Comparison of ENCODE assay signal across 8 mouse cellular contexts in the genomic region with DNA sequence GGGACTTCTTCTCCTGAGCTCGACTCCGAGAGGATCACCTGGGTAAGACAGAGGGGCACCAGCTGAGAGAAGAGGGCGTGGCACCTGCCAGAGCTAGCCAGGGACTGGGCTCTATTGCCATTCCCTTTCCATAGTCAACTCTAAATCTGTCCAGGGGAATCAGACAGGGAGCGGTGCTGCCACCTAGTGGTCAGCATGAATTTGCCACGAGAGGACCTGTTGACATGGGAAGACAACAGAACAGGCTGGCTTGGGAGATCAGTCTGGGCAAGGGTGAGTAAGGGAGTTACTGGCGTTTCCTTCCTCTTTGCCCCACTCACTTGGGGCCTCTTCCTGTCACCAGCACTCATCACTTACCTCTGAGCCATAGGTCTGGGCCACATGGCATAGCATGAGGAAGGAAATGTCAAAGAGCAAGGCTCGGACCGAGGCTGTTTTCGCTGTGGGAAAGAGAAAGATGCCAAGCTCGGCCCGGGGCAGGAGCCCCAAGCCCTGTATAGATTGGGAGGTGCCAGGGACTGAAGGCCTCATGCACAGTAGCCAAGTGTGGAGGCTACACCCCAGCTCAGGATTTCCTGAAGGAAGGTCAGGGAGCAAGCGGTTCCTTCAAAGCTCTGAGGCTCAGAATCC. TPM values are rescaled to one million over a fixed set of nuclear protein-coding genes. Genes with fewer than 3 reads are reported as not detected.
DNase-seq lines count a peak whose midpoint lies in the region; ATAC-seq lines count a peak whose summit lies in the region.

No protein-coding gene starts in this region.

- 57% methylated on average over 12 of the region's 12 CpGs for WGBS in limb, embryonic 11.5 days
- WGBS in midbrain, embryonic 14.5 days = 55% methylated on average over 12 of the region's 12 CpGs

- H3K27me3 ChIP-seq in limb, embryonic 11.5 days (ENCODE audit: control insufficient read depth, insufficient read depth, low read length) = no peaks in the 10 kb centered on the region
- no peaks in the 10 kb centered on the region for H3K27me3 ChIP-seq in midbrain, embryonic 14.5 days (ENCODE audit: control insufficient read depth, insufficient read depth, low read length)
- no peaks in the 10 kb centered on the region for H3K27me3 ChIP-seq in splenic B cell, adult 2 months (ENCODE audit: control insufficient read depth, insufficient read depth, low read length, poor library complexity, severe bottlenecking)

- H3K4me1 ChIP-seq in limb, embryonic 11.5 days (ENCODE audit: control insufficient read depth, insufficient read depth, low read length) = no peaks in the 10 kb centered on the region
- no peaks in the 10 kb centered on the region for H3K4me1 ChIP-seq in midbrain, embryonic 14.5 days (ENCODE audit: control insufficient read depth, insufficient read depth, low read length)

- no peak overlapping the region for H3K27ac ChIP-seq in limb, embryonic 11.5 days (replicated peaks; ENCODE audit: low read depth, low read length)
- no peak overlapping the region for H3K27ac ChIP-seq in midbrain, embryonic 14.5 days (replicated peaks; ENCODE audit: low read depth, low read length)

- DNase-seq in urinary bladder, adult 18-20 months (ENCODE audit: low spot score in 2 of 2) = peak; percentile 60 to 78
- DNase-seq in urinary bladder, postnatal 10 days (ENCODE audit: low spot score) = no peak
- peak; percentile 91 for DNase-seq in embryo, embryonic 10.5 days (ENCODE audit: low spot score)
- DNase-seq in gastrocnemius, postnatal 36 days = peak; percentile 76 to 81
- DNase-seq in kidney, adult 11 months = peak; percentile 82
- peak; percentile 93 for DNase-seq in limb, embryonic 11.5 days (ENCODE audit: low spot score)
- DNase-seq in midbrain, embryonic 14.5 days = peak; percentile 90
- peak; percentile 82 for DNase-seq in splenic B cell, adult 2 months (ENCODE audit: low read depth, low spot score)

- H3K4me3 ChIP-seq in limb, embryonic 11.5 days (ENCODE audit: low read depth, low read length) = no peak overlapping the region
- H3K4me3 ChIP-seq in midbrain, embryonic 14.5 days (replicated peaks; ENCODE audit: low read depth, low read length) = no peak overlapping the region

- no peak overlapping the region for H3K9ac ChIP-seq in limb, embryonic 11.5 days (ENCODE audit: low read length)
- H3K9ac ChIP-seq in midbrain, embryonic 14.5 days (replicated peaks; ENCODE audit: low read length) = no peak overlapping the region

- peak; percentile 20; the same call in 1 of the 2 replicates for ATAC-seq in limb, embryonic 11.5 days (ENCODE audit: insufficient number of reproducible peaks, low FRiP score, low TSS enrichment, low read depth)
- ATAC-seq in midbrain, embryonic 14.5 days (ENCODE audit: low FRiP score, low TSS enrichment) = no peak; the same call in 1 of the 2 replicates

- no peaks in the 10 kb centered on the region for H3K9me3 ChIP-seq in limb, embryonic 11.5 days (ENCODE audit: control insufficient read depth, low read length)
- no peaks in the 10 kb centered on the region for H3K9me3 ChIP-seq in midbrain, embryonic 14.5 days (ENCODE audit: control insufficient read depth, low read length)

- no peak overlapping the region for H3K4me2 ChIP-seq in limb, embryonic 11.5 days (ENCODE audit: low read depth, severe bottlenecking)
- H3K4me2 ChIP-seq in midbrain, embryonic 14.5 days (ENCODE audit: low read length) = no peak overlapping the region

- intact Hi-C loops in gastrocnemius, postnatal 36 days (cut with DNase I) = loop anchor here (10.0 kb wide), 1 partner anchor 54 kb away; no protein-coding TSS in a partner anchor

- H3K36me3 ChIP-seq in limb, embryonic 11.5 days (ENCODE audit: control insufficient read depth, insufficient read depth, low read length) = peaks cover 39% of the 10 kb centered on the region
- H3K36me3 ChIP-seq in midbrain, embryonic 14.5 days (ENCODE audit: control insufficient read depth, insufficient read depth, low read length) = peaks cover 92% of the 10 kb centered on the region
- peaks cover 4% of the 10 kb centered on the region for H3K36me3 ChIP-seq in splenic B cell, adult 2 months (ENCODE audit: control insufficient read depth, insufficient read depth, low read length, poor library complexity, severe bottlenecking)

RNA-seq across cellular contexts. Expression of a gene that starts 9.5 kb away (rescaled TPM):
- total RNA-seq in gastrocnemius, postnatal 36 days (2021) = not detected
- polyA plus RNA-seq in limb, embryonic 11.5 days (2014; fragmentation: Nextera tagmentation; extraction: Ambion mirVana) = 0.11 TPM in 1 of 2 replicates, not detected in the other
- not detected in 2 replicates for polyA plus RNA-seq in midbrain, embryonic 14.5 days (2014; fragmentation: Nextera tagmentation; extraction: Ambion mirVana)

RNA-seq across cellular contexts. Expression of a gene that starts 18.7 kb away (rescaled TPM):
- total RNA-seq in gastrocnemius, postnatal 36 days (2021) = 10 to 100 TPM; 41.4 to 41.9 TPM
- 68.0 and 69.2 TPM in 2 replicates for polyA plus RNA-seq in limb, embryonic 11.5 days (2014; fragmentation: Nextera tagmentation; extraction: Ambion mirVana)
- 65.7 and 81.1 TPM in 2 replicates for polyA plus RNA-seq in midbrain, embryonic 14.5 days (2014; fragmentation: Nextera tagmentation; extraction: Ambion mirVana)

RNA-seq across cellular contexts. Expression of a gene that starts 28.2 kb away (rescaled TPM):
- total RNA-seq in gastrocnemius, postnatal 36 days (2021) = 10 to 100 TPM; 88.1 to 91.9 TPM
- polyA plus RNA-seq in limb, embryonic 11.5 days (2014; fragmentation: Nextera tagmentation; extraction: Ambion mirVana) = 180 and 187 TPM in 2 replicates
- 135 and 164 TPM in 2 replicates for polyA plus RNA-seq in midbrain, embryonic 14.5 days (2014; fragmentation: Nextera tagmentation; extraction: Ambion mirVana)

RNA-seq across cellular contexts. Expression of a gene that starts 29.9 kb away (rescaled TPM):
- total RNA-seq in gastrocnemius, postnatal 36 days (2021) = 10 to 100 TPM; 72.6 to 75.7 TPM
- polyA plus RNA-seq in limb, embryonic 11.5 days (2014; fragmentation: Nextera tagmentation; extraction: Ambion mirVana) = 16.5 and 17.7 TPM in 2 replicates
- polyA plus RNA-seq in midbrain, embryonic 14.5 days (2014; fragmentation: Nextera tagmentation; extraction: Ambion mirVana) = 175 and 194 TPM in 2 replicates

RNA-seq across cellular contexts. Expression of a gene that starts 46.4 kb away (rescaled TPM):
- total RNA-seq in gastrocnemius, postnatal 36 days (2021) = under 1 TPM; 0.31 to 0.76 TPM
- 0.05 TPM in 1 of 2 replicates, not detected in the other for polyA plus RNA-seq in limb, embryonic 11.5 days (2014; fragmentation: Nextera tagmentation; extraction: Ambion mirVana)
- polyA plus RNA-seq in midbrain, embryonic 14.5 days (2014; fragmentation: Nextera tagmentation; extraction: Ambion mirVana) = not detected in 2 replicates
